Mouse (Mus musculus) cerebellum, postnatal 14 days (tissue): ENCODE data around the gene Hrh2.

ENCODE experiments used
- DNase-seq, 2 experiments: peaks; one replicate each; pipeline ENCODE4 v3.0.0; 2021; ENCODE audit warnings: mixed read lengths in 2 of 2

Hrh2 gene

GRCm38 (mm10) chr13:54272076-54272475, 80.1 kb downstream of the Hrh2 start:
- peak in 1 of 2 experiments; percentile 5 for DNase-seq

GRCm38 (mm10) chr13:54277406-54277805, 85.5 kb downstream of the Hrh2 start:
- DNase-seq: no peak

- DNase-seq: no peak
Observed at GRCm38 (mm10) chr13:54280366-54280765, 88.4 kb downstream of the Hrh2 start.

DNA sequence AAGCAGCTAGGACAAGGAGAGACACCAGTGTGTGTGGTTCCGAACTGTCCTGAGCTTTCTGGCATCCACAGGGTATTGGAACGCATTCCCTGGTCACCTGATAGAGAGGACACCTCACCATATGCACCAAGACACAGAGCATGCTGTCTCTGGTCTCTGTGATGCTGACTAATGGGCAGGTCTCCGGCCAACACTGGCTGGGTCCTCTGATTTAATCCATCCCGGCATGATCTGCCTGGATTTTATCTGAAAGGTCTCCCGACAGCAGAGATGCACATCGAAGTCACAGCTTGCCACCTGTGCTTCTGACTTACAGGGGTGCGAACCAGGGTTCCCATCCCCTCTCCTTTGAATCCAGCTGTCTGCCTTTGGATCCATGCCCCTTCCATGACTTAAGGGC, 89.2 kb downstream of the Hrh2 start:
- DNase-seq: peak; percentile 60 to 71

GRCm38 (mm10) chr13:54281623-54282022, 89.7 kb downstream of the Hrh2 start:
- DNase-seq: peak in 1 of 2 experiments; percentile 42

GRCm38 (mm10) chr13:54282149-54282860, 90.4 kb downstream of the Hrh2 start:
- DNase-seq: peak; percentile 60 to 67

- DNase-seq: peak; percentile 74
Observed at GRCm38 (mm10) chr13:54282861-54283206, 90.9 kb downstream of the Hrh2 start.
